Mouse (Mus musculus) thymus, adult 2 months (tissue): ENCODE data around the gene Lin37.

Experiments
- CTCF ChIP-seq: fragments of 200-500 bp; IDR thresholded peaks from 2 replicates; pipeline ENCODE4 v1.5.1; 2012; ENCODE audit warnings: mild to moderate bottlenecking, control low read depth, low read length, moderate library complexity, borderline replicate concordance; ENCODE audit not compliant: control insufficient read depth, poor library complexity, insufficient read depth; ENCODE audit errors: extremely low read depth
- POLR2A ChIP-seq: fragments of 200-500 bp; IDR thresholded peaks from 2 replicates; pipeline ENCODE4 v1.6.1; 2012; ENCODE audit warnings: mild to moderate bottlenecking, low read length, control low read depth, moderate library complexity; ENCODE audit not compliant: control insufficient read depth, poor library complexity, insufficient read depth; ENCODE audit errors: extremely low read depth

DNA sequence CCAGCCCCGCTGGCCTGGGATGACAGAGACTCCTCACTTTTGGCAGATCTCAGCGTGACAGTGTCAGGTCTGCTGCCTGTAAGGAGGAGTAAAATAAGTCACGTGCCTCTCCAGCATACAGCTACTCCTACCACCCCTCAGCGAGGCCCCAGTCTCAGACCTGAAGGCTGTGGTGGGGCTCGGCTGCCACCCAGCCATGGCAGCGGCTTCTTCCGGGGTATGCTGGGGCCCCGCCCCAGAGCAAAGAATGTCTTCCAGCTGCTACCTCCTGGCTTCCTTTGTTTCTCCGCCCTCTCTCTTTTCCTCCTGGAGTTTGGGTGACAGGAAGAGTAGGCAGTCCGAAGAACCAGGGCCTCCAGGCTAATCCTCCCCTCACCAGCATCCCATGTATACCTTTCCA lies 33.7 kb downstream of the Lin37 start:
- TF ChIP-seq POLR2A (no peak), CTCF (no peak)
